Mouse (Mus musculus) heart, postnatal 0 days (tissue): ENCODE results near the gene Zfp385b. TPM values are rescaled to one million over a fixed set of nuclear protein-coding genes. Genes with fewer than 3 reads are reported as not detected.

ENCODE experiments used
- ATAC-seq: fragments of 200-750 bp; cut with Nextera tagmentation; 2 replicates; pipeline ENCODE4 v1.8.0; 2017; ENCODE audit warnings: low read depth, moderate number of reproducible peaks, moderate library complexity; ENCODE audit not compliant: insufficient read depth
- DNase-seq: peaks from one replicate; pipeline ENCODE4 v3.0.0-alpha.2; 2016; ENCODE audit warnings: low spot score
- H3K27ac ChIP-seq: fragments of 300-500 bp; sonication (generic); 2 replicates; pipeline ENCODE4 v1.5.1; 2014; ENCODE audit warnings: low read depth, mild to moderate bottlenecking
- H3K27me3 ChIP-seq: fragments of 300-500 bp; sonication (generic); 2 replicates; pipeline ENCODE4 v1.6.1; 2014; ENCODE audit warnings: low read length, mixed read lengths; ENCODE audit not compliant: control insufficient read depth, insufficient read depth
- H3K36me3 ChIP-seq: fragments of 300-500 bp; sonication (generic); replicated peaks from 2 replicates; pipeline ENCODE4 v1.6.1; 2014; ENCODE audit warnings: low read length, mixed read lengths; ENCODE audit not compliant: control insufficient read depth, insufficient read depth
- H3K4me1 ChIP-seq: fragments of 300-500 bp; sonication (generic); 2 replicates; pipeline ENCODE4 v1.6.1; 2014; ENCODE audit warnings: antibody characterized with exemption; ENCODE audit not compliant: control insufficient read depth, insufficient read depth
- H3K4me2 ChIP-seq: fragments of 300-500 bp; sonication (generic); 2 replicates; pipeline ENCODE4 v1.6.1; 2014; ENCODE audit warnings: low read depth, mild to moderate bottlenecking, low read length, moderate library complexity
- H3K4me3 ChIP-seq: fragments of 300-500 bp; sonication (generic); 2 replicates; pipeline ENCODE4 v1.5.1; 2014; ENCODE audit warnings: low read depth, low read length
- H3K9ac ChIP-seq: fragments of 300-500 bp; sonication (generic); replicated peaks from 2 replicates; pipeline ENCODE4 v1.6.1; 2014; ENCODE audit warnings: low read depth, low read length, mixed read lengths
- H3K9me3 ChIP-seq: fragments of 300-500 bp; sonication (generic); replicated peaks from 2 replicates; pipeline ENCODE4 v1.6.1; 2016; ENCODE audit warnings: low read length; ENCODE audit not compliant: control insufficient read depth
- CTCF ChIP-seq: IDR thresholded peaks from 2 replicates; pipeline ENCODE4 v1.5.1; 2016; ENCODE audit warnings: antibody characterized with exemption, control low read depth, low read depth
- EP300 ChIP-seq: IDR thresholded peaks from 2 replicates; pipeline ENCODE4 v1.6.1; 2016; ENCODE audit warnings: antibody characterized with exemption, low read depth
- WGBS: fragments of 180-500 bp; shearing (Covaris S2); extraction: QIAGEN DNeasy Blood & Tissue Kit; methylation state at CpG from one replicate; pipeline ENCODE4 v1.1.7; 2014; 5-methylcytosine and 5-hydroxymethylcytosine counted together
- polyA plus RNA-seq: library from polyadenylated mRNA; unstranded; fragments of >200 nt; fragmentation: Nextera tagmentation; extraction: Ambion mirVana; gene quantifications from 2 replicates; pipeline ENCODE4 v1.2.1, GENCODE M21; 2015
- total RNA-seq: library from RNA; depleted of rRNA; stranded (reverse); fragments of >200 nt; gene quantifications from 2 replicates; pipeline ENCODE4 v1.2.3, GENCODE M21; 2014; ENCODE audit warnings: low replicate concordance; rRNA removed

Gene Zfp385b
- total RNA-seq (1.8 and 2.1 TPM in 2 replicates), polyA plus RNA-seq (4.2 and 4.7 TPM in 2 replicates)

DNA sequence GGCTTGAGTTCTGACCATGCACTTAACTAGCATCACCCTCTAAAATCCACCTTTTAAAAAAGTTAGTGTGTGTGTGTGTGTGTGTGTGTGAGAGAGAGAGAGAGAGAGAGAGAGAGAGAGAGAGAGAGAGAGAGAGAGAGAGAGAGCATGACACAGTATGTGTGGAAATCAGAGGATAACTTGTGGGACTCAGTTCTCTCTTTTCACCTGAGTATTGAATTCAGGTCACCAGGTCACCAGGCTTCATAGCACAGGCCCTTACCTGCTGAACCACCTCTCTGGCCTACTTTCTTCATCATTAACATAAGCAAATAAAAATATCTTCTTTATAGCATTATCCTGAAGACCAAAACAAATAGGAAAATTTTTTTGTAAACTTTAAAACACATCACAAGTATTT is at the start of gene Zfp385b:
Gene Zfp385b, minus strand, starts transcription at position 101 of the 400 bp plus-strand sequence.
- no peak within 1 kb of the TSS for H3K9ac ChIP-seq
- H3K4me2 ChIP-seq = no peak within 1 kb of the TSS
- ATAC-seq = no peak
- no peak within 1 kb of the TSS for H3K27ac ChIP-seq
- H3K4me3 ChIP-seq = no peak within 1 kb of the TSS
- peaks cover 10% of the 10 kb centered on the region; the same call in 1 of the 2 replicates for H3K4me1 ChIP-seq
- no peak for TF ChIP-seq CTCF
- no peak for TF ChIP-seq EP300
- 0 out of 2 replicates have a peak, but pooled peaks cover 3% of the 10 kb centered on the region for H3K9me3 ChIP-seq
- no peak for DNase-seq
- H3K36me3 ChIP-seq = no peaks in the 10 kb centered on the region
- H3K27me3 ChIP-seq = peaks cover 36% of the 10 kb centered on the region

- no peak for DNase-seq
- Histone ChIP-seq H3K9ac (no peak overlapping the region), H3K4me1 (peaks cover 4% of the 10 kb centered on the region; the same call in 1 of the 2 replicates), H3K9me3 (0 out of 2 replicates have a peak, but pooled peaks cover 4% of the 10 kb centered on the region), H3K27ac (no peak overlapping the region), H3K27me3 (no peaks in the 10 kb centered on the region), H3K4me2 (peak overlapping the region; percentile 54), H3K36me3 (no peaks in the 10 kb centered on the region), H3K4me3 (peak overlapping the region; percentile 19; the same call in 1 of the 2 replicates)
- WGBS = 71% methylated on average over 6 of the region's 6 CpGs
- no peak for ATAC-seq
- TF ChIP-seq CTCF = no peak
- no peak for TF ChIP-seq EP300
These were observed 44.5 kb upstream of the Zfp385b start for GRCm38 (mm10) chr2:77863934-77864333.

DNA sequence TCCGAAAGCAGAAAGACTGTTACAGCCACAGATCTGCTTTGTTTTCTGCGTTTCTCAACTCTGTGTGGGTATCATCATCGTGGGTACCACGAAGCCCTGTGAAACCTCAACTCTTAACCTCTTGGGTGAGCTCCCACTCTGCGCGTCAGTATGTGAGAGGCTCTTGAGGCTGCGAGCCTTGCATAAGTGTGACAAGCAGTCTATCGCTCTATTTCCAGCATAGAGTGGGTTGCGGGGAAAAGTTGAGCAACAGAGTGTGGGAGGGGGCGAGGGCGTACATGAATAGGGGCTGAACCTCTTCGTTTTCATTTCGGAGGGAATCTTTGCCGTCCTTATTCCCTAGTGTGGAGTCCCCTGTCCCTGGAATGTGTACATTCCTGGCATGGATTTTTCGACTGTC is 44.1 kb upstream of the Zfp385b start:
- 43% methylated on average over 15 of the region's 15 CpGs for WGBS
- Histone ChIP-seq H3K4me3 (peak overlapping the region; percentile 19; the same call in 1 of the 2 replicates), H3K9me3 (0 out of 2 replicates have a peak, but pooled peaks cover 4% of the 10 kb centered on the region), H3K27ac (no peak overlapping the region), H3K9ac (no peak overlapping the region), H3K27me3 (no peaks in the 10 kb centered on the region), H3K4me2 (peak overlapping the region; percentile 54), H3K36me3 (no peaks in the 10 kb centered on the region), H3K4me1 (peaks cover 4% of the 10 kb centered on the region; the same call in 1 of the 2 replicates)
- ATAC-seq (peak; percentile 24; the same call in 1 of the 2 replicates), DNase-seq (no peak)
- TF ChIP-seq EP300 = no peak
- TF ChIP-seq CTCF = no peak

DNA sequence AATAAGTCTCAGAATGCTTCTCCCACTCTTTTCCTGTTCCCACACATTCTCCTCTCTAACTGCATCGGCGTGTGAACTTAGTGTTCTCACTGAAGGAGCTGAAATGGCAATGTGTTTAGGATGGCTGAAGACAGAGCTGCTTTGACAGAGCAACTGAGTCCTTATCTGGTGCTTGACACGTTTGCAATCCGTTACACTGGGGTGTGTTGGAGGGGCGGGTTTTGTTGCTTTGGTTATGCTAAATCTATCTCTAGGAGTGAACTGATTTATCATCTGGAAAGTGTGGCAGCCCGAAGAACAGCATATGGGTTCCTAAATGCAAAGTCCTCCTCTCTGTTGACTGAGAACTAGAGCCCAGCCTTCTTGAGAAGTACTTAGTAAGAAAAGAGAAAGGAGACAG is 22.0 kb upstream of the Zfp385b start:
- TF ChIP-seq EP300 (no peak), CTCF (no peak)
- H3K4me3 ChIP-seq = no peak overlapping the region
- H3K9ac ChIP-seq = no peak overlapping the region
- DNase-seq (no peak), ATAC-seq (no peak)
- H3K27ac ChIP-seq = no peak overlapping the region
- H3K27me3 ChIP-seq = no peaks in the 10 kb centered on the region
- no peak overlapping the region for H3K4me2 ChIP-seq
- no peaks in the 10 kb centered on the region for H3K9me3 ChIP-seq
- H3K36me3 ChIP-seq = no peaks in the 10 kb centered on the region
- WGBS = 19% methylated on average over 6 of the region's 6 CpGs
- H3K4me1 ChIP-seq = no peaks in the 10 kb centered on the region

DNA sequence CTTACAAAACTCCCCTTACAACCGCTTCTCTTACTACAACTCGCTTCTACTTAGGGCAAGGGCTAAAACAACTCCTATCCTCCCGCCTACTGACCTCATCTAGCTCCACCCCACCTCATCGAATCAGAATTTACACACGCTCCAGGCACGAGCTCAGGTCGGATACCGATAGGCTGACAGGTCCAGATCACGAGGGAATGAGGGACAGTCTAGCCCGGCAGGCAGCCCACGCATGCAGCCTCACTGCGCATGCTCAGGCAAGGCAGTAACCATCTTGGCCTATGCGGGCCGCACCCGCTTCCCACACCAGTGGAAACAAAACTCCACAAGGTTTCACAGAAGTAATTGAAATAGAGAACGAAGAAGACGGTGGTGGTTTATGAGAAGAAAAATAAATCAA is 20.1 kb upstream of the Zfp385b start:
- TF ChIP-seq CTCF (no peak), EP300 (no peak)
- H3K27me3 ChIP-seq = no peaks in the 10 kb centered on the region
- 91% methylated on average over 17 of the region's 17 CpGs for WGBS
- H3K9me3 ChIP-seq = no peaks in the 10 kb centered on the region
- no peak overlapping the region for H3K27ac ChIP-seq
- DNase-seq = no peak
- no peak overlapping the region for H3K4me3 ChIP-seq
- ATAC-seq = no peak
- no peaks in the 10 kb centered on the region for H3K4me1 ChIP-seq
- no peak overlapping the region for H3K4me2 ChIP-seq
- no peaks in the 10 kb centered on the region for H3K36me3 ChIP-seq
- H3K9ac ChIP-seq = no peak overlapping the region

DNA sequence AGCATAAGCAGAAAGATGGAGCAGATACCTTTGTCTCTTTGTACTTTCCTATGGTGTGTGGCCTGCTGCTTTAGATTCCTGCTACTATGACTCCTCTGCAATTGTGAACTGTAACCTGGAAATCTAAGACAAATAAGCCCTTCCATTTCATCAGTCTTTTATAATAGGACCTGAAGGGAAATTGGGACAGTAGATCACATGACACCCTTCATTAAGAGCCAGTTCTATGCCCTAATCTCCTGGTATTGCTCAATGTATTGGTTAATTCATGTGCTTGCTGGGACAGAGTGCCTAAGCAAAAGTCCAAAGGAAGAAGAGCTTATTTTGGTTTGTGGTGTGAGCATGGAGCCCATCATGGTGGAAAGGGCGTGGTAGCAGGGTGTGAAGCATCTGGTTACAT is 19.2 kb upstream of the Zfp385b start:
- Histone ChIP-seq H3K4me1 (no peaks in the 10 kb centered on the region), H3K9ac (no peak overlapping the region), H3K27ac (no peak overlapping the region), H3K4me3 (no peak overlapping the region), H3K27me3 (no peaks in the 10 kb centered on the region), H3K36me3 (no peaks in the 10 kb centered on the region), H3K9me3 (no peaks in the 10 kb centered on the region), H3K4me2 (no peak overlapping the region)
- ATAC-seq = no peak
- no peak for DNase-seq
- TF ChIP-seq CTCF (no peak), EP300 (no peak)
- 90% methylated on average over 1 of the region's 1 CpGs for WGBS
